Mouse (Mus musculus): ENCODE data around the gene Slc25a21. TPM values are rescaled to one million over a fixed set of nuclear protein-coding genes. Genes with fewer than 3 reads are reported as not detected.
"Not testable (repeated sequence)": the region's sequence is repeated elsewhere in the genome, so short reads cannot be mapped to it uniquely, and the experiment has no call there.

Gene Slc25a21
- 0.25 and 1.1 TPM in 2 replicates for polyA plus RNA-seq (2016; fragmentation: Nextera tagmentation; extraction: Ambion mirVana)

- WGBS, result 50% methylated on average over 10 of the region's 10 CpGs
Measured at GRCm38 (mm10) chr12:57197363-57198026, at the start of gene Slc25a21. Slc25a21 (minus strand) TSS chr12:57197472.

GRCm38 (mm10) chr12:57243671-57244495 is 46.6 kb upstream of the Slc25a21 start:
- H3K4me2 ChIP-seq (replicated peaks), result no peak overlapping the region
- H3K27me3 ChIP-seq (replicated peaks), result no peaks in the 10 kb centered on the region
- no peak for ATAC-seq (ENCODE audit: low FRiP score, low read depth)
- no peak overlapping the region for H3K9ac ChIP-seq
- no peak overlapping the region for H3K4me3 ChIP-seq
- H3K4me1 ChIP-seq, result no peaks in the 10 kb centered on the region
- H3K36me3 ChIP-seq, result peaks cover 15% of the 10 kb centered on the region
- WGBS, result 86% methylated on average over 5 of the region's 5 CpGs
- H3K27ac ChIP-seq, result no peak overlapping the region
- H3K9me3 ChIP-seq, result no peaks in the 10 kb centered on the region

More at GRCm38 (mm10) chr12:57197363-57198026, at the start of gene Slc25a21:
- Histone ChIP-seq H3K9ac (peak within 1 kb of the TSS; percentile 47), H3K9me3 (no peaks in the 10 kb centered on the region), H3K4me1 (peaks cover 10% of the 10 kb centered on the region), H3K4me3 (peak within 1 kb of the TSS; percentile 44), H3K4me2 (replicated peaks) (peak within 1 kb of the TSS; percentile 85), H3K27ac (no peak within 1 kb of the TSS), H3K27me3 (replicated peaks) (peaks cover 10% of the 10 kb centered on the region), H3K36me3 (no peaks in the 10 kb centered on the region)
- ATAC-seq (ENCODE audit: low FRiP score, low read depth), result no peak

GRCm38 (mm10) chr12:57233386-57233785 is 36.1 kb upstream of the Slc25a21 start:
- Histone ChIP-seq H3K27ac (no peak overlapping the region), H3K4me3 (no peak overlapping the region), H3K36me3 (peaks cover 3% of the 10 kb centered on the region; the same call in 1 of the 2 replicates), H3K4me1 (no peaks in the 10 kb centered on the region), H3K4me2 (replicated peaks) (no peak overlapping the region), H3K9ac (no peak overlapping the region), H3K27me3 (replicated peaks) (no peaks in the 10 kb centered on the region), H3K9me3 (no peaks in the 10 kb centered on the region)
- no peak for ATAC-seq (ENCODE audit: low FRiP score, low read depth)
- WGBS, result 83% methylated on average over 5 of the region's 5 CpGs

GRCm38 (mm10) chr12:57231085-57231875 is 34.0 kb upstream of the Slc25a21 start:
- H3K36me3 ChIP-seq, result no peaks in the 10 kb centered on the region; the same call in 1 of the 2 replicates
- peak; percentile 16; the same call in 1 of the 2 replicates for ATAC-seq (ENCODE audit: low FRiP score, low read depth)
- WGBS, result 76% methylated on average over 14 of the region's 14 CpGs
- H3K4me3 ChIP-seq, result peak overlapping the region; percentile 64
- no peaks in the 10 kb centered on the region for H3K27me3 ChIP-seq (replicated peaks)
- no peaks in the 10 kb centered on the region for H3K9me3 ChIP-seq
- no peak overlapping the region for H3K9ac ChIP-seq
- peak overlapping the region; percentile 64 for H3K4me2 ChIP-seq (replicated peaks)
- H3K27ac ChIP-seq, result no peak overlapping the region
- H3K4me1 ChIP-seq, result no peaks in the 10 kb centered on the region

GRCm38 (mm10) chr12:57230192-57230706 is 33.0 kb upstream of the Slc25a21 start, which contains the start of the genes Prps1l3 and Mipol1:
Prps1l3 (plus strand) TSS chr12:57230412.
Mipol1 (plus strand) TSS chr12:57230427.
- peak; percentile 97 for ATAC-seq (ENCODE audit: low FRiP score, low read depth)
- WGBS, result under 1% methylated on average over 58 of the region's 58 CpGs
- Histone ChIP-seq H3K4me2 (replicated peaks) (peak within 1 kb of the TSS; percentile 64), H3K9ac (peak within 1 kb of the TSS; percentile 75), H3K4me1 (no peaks in the 10 kb centered on the region), H3K9me3 (no peaks in the 10 kb centered on the region), H3K27me3 (replicated peaks) (no peaks in the 10 kb centered on the region), H3K27ac (peak within 1 kb of the TSS; percentile 62), H3K4me3 (peak within 1 kb of the TSS; percentile 64), H3K36me3 (no peaks in the 10 kb centered on the region; the same call in 1 of the 2 replicates)

GRCm38 (mm10) chr12:57229703-57230102 is 32.4 kb upstream of the Slc25a21 start:
- Histone ChIP-seq H3K9ac (peak overlapping the region; percentile 75), H3K36me3 (no peaks in the 10 kb centered on the region; the same call in 1 of the 2 replicates), H3K27ac (no peak overlapping the region; the same call in 1 of the 2 replicates), H3K4me2 (replicated peaks) (peak overlapping the region; percentile 64), H3K4me1 (no peaks in the 10 kb centered on the region), H3K27me3 (replicated peaks) (no peaks in the 10 kb centered on the region), H3K9me3 (no peaks in the 10 kb centered on the region), H3K4me3 (peak overlapping the region; percentile 64)
- WGBS, result 42% methylated on average over 4 of the region's 4 CpGs
- peak; percentile 3; the same call in 1 of the 2 replicates for ATAC-seq (ENCODE audit: low FRiP score, low read depth)

GRCm38 (mm10) chr12:57227776-57228175 is 30.5 kb upstream of the Slc25a21 start:
- WGBS, result 93% methylated on average over 4 of the region's 8 CpGs
- Histone ChIP-seq H3K9me3 (no peaks in the 10 kb centered on the region), H3K4me2 (replicated peaks) (no peak overlapping the region), H3K4me3 (no peak overlapping the region), H3K27ac (no peak overlapping the region), H3K4me1 (no peaks in the 10 kb centered on the region), H3K9ac (no peak overlapping the region), H3K36me3 (no peaks in the 10 kb centered on the region), H3K27me3 (replicated peaks) (no peaks in the 10 kb centered on the region)
- no peak for ATAC-seq (ENCODE audit: low FRiP score, low read depth)

- Histone ChIP-seq H3K27me3 (replicated peaks) (no peaks in the 10 kb centered on the region), H3K36me3 (no peaks in the 10 kb centered on the region), H3K9me3 (no peaks in the 10 kb centered on the region), H3K27ac (no peak overlapping the region), H3K4me3 (no peak overlapping the region), H3K4me2 (replicated peaks) (no peak overlapping the region), H3K9ac (no peak overlapping the region), H3K4me1 (no peaks in the 10 kb centered on the region)
- ATAC-seq (ENCODE audit: low FRiP score, low read depth), result no peak
- WGBS, result 85% methylated on average over 9 of the region's 9 CpGs
Measured at GRCm38 (mm10) chr12:57226411-57226810, 29.1 kb upstream of the Slc25a21 start.

- not testable (repeated sequence) for H3K27me3 ChIP-seq (replicated peaks); H3K27ac ChIP-seq; H3K4me3 ChIP-seq; H3K9ac ChIP-seq; H3K9me3 ChIP-seq; H3K4me1 ChIP-seq; H3K36me3 ChIP-seq; H3K4me2 ChIP-seq (replicated peaks)
- peak; percentile 56; the same call in 1 of the 2 replicates for ATAC-seq (ENCODE audit: low FRiP score, low read depth)
- WGBS, result 81% methylated on average over 5 of the region's 5 CpGs
Measured at GRCm38 (mm10) chr12:57212463-57212862, 15.2 kb upstream of the Slc25a21 start.

GRCm38 (mm10) chr12:57211353-57212311 is 14.4 kb upstream of the Slc25a21 start:
- peak overlapping the region; percentile 32 for H3K4me3 ChIP-seq
- H3K36me3 ChIP-seq, result no peaks in the 10 kb centered on the region
- peak overlapping the region; percentile 68 for H3K4me2 ChIP-seq (replicated peaks)
- H3K27ac ChIP-seq, result no peak overlapping the region
- 8% methylated on average over 30 of the region's 30 CpGs for WGBS
- peak; percentile 81 for ATAC-seq (ENCODE audit: low FRiP score, low read depth)
- H3K9ac ChIP-seq, result peak overlapping the region; percentile 44
- H3K4me1 ChIP-seq, result no peaks in the 10 kb centered on the region; the same call in 1 of the 2 replicates
- no peaks in the 10 kb centered on the region for H3K9me3 ChIP-seq
- no peaks in the 10 kb centered on the region for H3K27me3 ChIP-seq (replicated peaks)
